Mouse (Mus musculus) embryonic facial prominence, embryonic 11.5 days (tissue): ENCODE data around the gene Stx4a. TPM values are rescaled to one million over a fixed set of nuclear protein-coding genes. Genes with fewer than 3 reads are reported as not detected.

ENCODE experiments used
- ATAC-seq: fragments of 200-750 bp; cut with Nextera tagmentation; replicated peaks from 2 replicates; pipeline ENCODE4 v1.8.0; 2017; ENCODE audit warnings: low read depth; ENCODE audit not compliant: insufficient number of reproducible peaks, low FRiP score, low TSS enrichment
- DNase-seq: peaks from one replicate; pipeline ENCODE4 v3.0.0-alpha.2; 2015; ENCODE audit warnings: low spot score
- H3K27ac ChIP-seq: fragments of 300-500 bp; sonication (generic); replicated peaks from 2 replicates; pipeline ENCODE4 v1.5.1; 2014; ENCODE audit warnings: mild to moderate bottlenecking, low read depth, low read length, control low read depth
- H3K27me3 ChIP-seq: fragments of 300-500 bp; sonication (generic); 2 replicates; pipeline ENCODE4 v1.6.1; 2014; ENCODE audit warnings: mild to moderate bottlenecking, low read length, moderate library complexity, mixed read lengths; ENCODE audit not compliant: control insufficient read depth, insufficient read depth
- H3K36me3 ChIP-seq: fragments of 300-500 bp; sonication (generic); replicated peaks from 2 replicates; pipeline ENCODE4 v1.6.1; 2014; ENCODE audit warnings: low read depth, mild to moderate bottlenecking, low read length, moderate library complexity, mixed read lengths; ENCODE audit not compliant: control insufficient read depth, insufficient read depth
- H3K4me1 ChIP-seq: fragments of 300-500 bp; sonication (generic); 2 replicates; pipeline ENCODE4 v1.6.1; 2014; ENCODE audit warnings: low read length, mixed read lengths; ENCODE audit not compliant: control insufficient read depth, insufficient read depth
- H3K4me2 ChIP-seq: fragments of 300-500 bp; sonication (generic); 2 replicates; pipeline ENCODE4 v1.6.1; 2014; ENCODE audit warnings: low read depth, mild to moderate bottlenecking, control low read depth, low read length, moderate library complexity
- H3K4me3 ChIP-seq: fragments of 300-500 bp; sonication (generic); 2 replicates; pipeline ENCODE4 v1.5.1; 2014; ENCODE audit warnings: low read depth, low read length, control low read depth
- H3K9ac ChIP-seq: fragments of 300-500 bp; sonication (generic); replicated peaks from 2 replicates; pipeline ENCODE4 v1.6.1; 2014; ENCODE audit warnings: mild to moderate bottlenecking, control low read depth, low read length
- H3K9me3 ChIP-seq: fragments of 300-500 bp; sonication (generic); replicated peaks from 2 replicates; pipeline ENCODE4 v1.6.1; 2016; ENCODE audit warnings: mild to moderate bottlenecking, low read length, inconsistent platforms, mixed read lengths; ENCODE audit not compliant: control insufficient read depth
- WGBS: fragments of 180-500 bp; shearing (Covaris S2); extraction: QIAGEN DNeasy Blood & Tissue Kit; methylation state at CpG from one replicate; pipeline ENCODE4 v1.1.7; 2014; 5-methylcytosine and 5-hydroxymethylcytosine counted together
- polyA plus RNA-seq: library from polyadenylated mRNA; unstranded; fragments of >200 nt; fragmentation: Nextera tagmentation; extraction: Ambion mirVana; gene quantifications from 2 replicates; pipeline ENCODE4 v1.2.1, GENCODE M21; 2014

Gene Stx4a
- polyA plus RNA-seq, 1 experiment from 2014 or later = 14.3 TPM

DNA sequence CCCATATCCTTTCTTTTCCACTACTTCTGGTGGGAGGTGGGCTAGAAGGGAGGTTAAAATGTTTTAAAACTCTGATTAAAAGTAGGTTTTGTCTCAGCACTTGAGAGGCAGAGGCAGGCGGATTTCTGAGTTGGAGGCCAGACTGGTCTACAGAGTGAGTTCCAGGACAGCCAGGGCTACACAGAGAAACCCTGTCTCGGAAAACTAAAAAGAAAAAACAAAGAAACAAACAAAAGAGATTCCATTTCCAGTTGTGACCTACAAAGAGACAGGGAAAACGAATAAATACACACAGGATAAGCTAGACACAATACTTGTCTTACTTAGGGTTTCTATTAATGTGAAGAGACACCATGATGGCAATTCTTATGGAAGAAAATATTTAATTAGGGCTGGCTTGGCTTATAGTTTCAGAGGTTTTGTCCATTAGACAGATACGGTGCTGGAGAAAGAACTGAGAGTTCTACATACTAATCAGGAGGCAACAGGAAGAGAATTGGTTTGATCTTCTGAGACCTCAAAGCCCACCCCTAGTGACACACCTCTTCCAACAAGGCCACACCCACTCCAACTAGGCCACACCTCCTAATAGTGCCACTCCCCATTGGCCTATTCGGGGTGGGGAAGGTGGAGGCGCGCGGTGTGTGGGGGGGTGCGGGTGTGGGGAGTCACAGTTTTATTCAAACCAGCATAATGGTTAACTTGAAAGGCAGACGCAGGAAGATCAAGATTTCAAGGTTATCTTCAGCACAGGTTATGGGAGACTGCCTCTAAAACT, 74.3 kb downstream of the Stx4a start:
- no peak overlapping the region for H3K4me2 ChIP-seq
- no peak overlapping the region for H3K9ac ChIP-seq
- no peak overlapping the region for H3K4me3 ChIP-seq
- no peaks in the 10 kb centered on the region for H3K4me1 ChIP-seq
- H3K27me3 ChIP-seq = no peaks in the 10 kb centered on the region
- WGBS = 40% methylated on average over 10 of the region's 10 CpGs
- H3K27ac ChIP-seq = no peak overlapping the region
- ATAC-seq = no peak
- no peak for DNase-seq
- no peaks in the 10 kb centered on the region for H3K36me3 ChIP-seq
- no peaks in the 10 kb centered on the region for H3K9me3 ChIP-seq

Other genes starting within 250 kb of the Stx4a start
- gene Ccdc189, start 235.7 kb upstream of the Stx4a start, polyA plus RNA-seq = 13.6 and 14.1 TPM in 2 replicates
- 31.7 and 31.8 TPM in 2 replicates for gene Rnf40, start 235.5 kb upstream of the Stx4a start, polyA plus RNA-seq
- gene Zfp629, start 208.5 kb upstream of the Stx4a start, polyA plus RNA-seq = 27.3 and 27.5 TPM in 2 replicates
- gene Bcl7c, start 115.4 kb upstream of the Stx4a start, polyA plus RNA-seq = 84.9 and 86.6 TPM in 2 replicates
- 17.5 and 19.0 TPM in 2 replicates for gene Ctf1, start 111.6 kb upstream of the Stx4a start, polyA plus RNA-seq
- gene Ctf2, start 92.1 kb upstream of the Stx4a start, polyA plus RNA-seq = 0.15 and 0.59 TPM in 2 replicates
- gene Fbxl19, start 79.8 kb upstream of the Stx4a start, polyA plus RNA-seq = 9.4 and 9.5 TPM in 2 replicates
- 8.6 and 8.7 TPM in 2 replicates for gene Orai3, start 54.5 kb upstream of the Stx4a start, polyA plus RNA-seq
- 21.7 and 22.0 TPM in 2 replicates for gene Setd1a, start 47.6 kb upstream of the Stx4a start, polyA plus RNA-seq
- gene Gm49388, start 38.7 kb upstream of the Stx4a start, polyA plus RNA-seq = not detected in 2 replicates
- gene Hsd3b7, start 23.7 kb upstream of the Stx4a start, polyA plus RNA-seq = 8.2 and 8.3 TPM in 2 replicates
- gene Stx1b, start 255 bp downstream of the Stx4a start, polyA plus RNA-seq = 4.7 and 4.9 TPM in 2 replicates
- gene Zfp646, start 51.9 kb downstream of the Stx4a start, polyA plus RNA-seq = 14.4 and 14.9 TPM in 2 replicates
- gene Zfp668, start 52.5 kb downstream of the Stx4a start, polyA plus RNA-seq = 20.9 and 21.0 TPM in 2 replicates
- gene Prss53, start 66.7 kb downstream of the Stx4a start, polyA plus RNA-seq = 0.22 and 0.28 TPM in 2 replicates
- gene Gm21974, start 71.2 kb downstream of the Stx4a start, polyA plus RNA-seq = not detected in 2 replicates
- gene Vkorc1, start 71.3 kb downstream of the Stx4a start, polyA plus RNA-seq = 64.5 and 67.4 TPM in 2 replicates
- 99.1 and 116 TPM in 2 replicates for gene Bckdk, start 79.8 kb downstream of the Stx4a start, polyA plus RNA-seq
- gene Kat8, start 88.2 kb downstream of the Stx4a start, polyA plus RNA-seq = 49.5 and 55.2 TPM in 2 replicates
- 8.7 and 9.0 TPM in 2 replicates for gene Prss8, start 105.8 kb downstream of the Stx4a start, polyA plus RNA-seq
- gene Prss36, start 122.4 kb downstream of the Stx4a start, polyA plus RNA-seq = 11.0 and 12.2 TPM in 2 replicates
- 52.5 and 57.7 TPM in 2 replicates for gene Fus, start 143.2 kb downstream of the Stx4a start, polyA plus RNA-seq
- 7.3 TPM in 2 replicates for gene Pycard, start 169.6 kb downstream of the Stx4a start, polyA plus RNA-seq
- gene Trim72, start 179.7 kb downstream of the Stx4a start, polyA plus RNA-seq = 0.10 TPM in 1 of 2 replicates, not detected in the other
- gene Itgam, start 238.3 kb downstream of the Stx4a start, polyA plus RNA-seq = 0.39 and 0.91 TPM in 2 replicates
- not detected in 2 replicates for gene Gm49368, start 238.4 kb downstream of the Stx4a start, polyA plus RNA-seq